Mouse (Mus musculus): Measurements from ENCODE around the gene Rpl7a.

Gene Rpl7a

GRCm38 (mm10) chr2:26914148-26914941 is 3.8 kb downstream of the Rpl7a start:
- no peak for DNase-seq (ENCODE audit: low read depth)

- DNase-seq (ENCODE audit: low read depth): peak; percentile 40
Measured at GRCm38 (mm10) chr2:26915927-26916728, 5.6 kb downstream of the Rpl7a start, which contains the start of the genes Surf2 and Surf1. TSS of gene Surf2 (plus strand) at chr2:26916367. TSS of gene Surf1 (minus strand) at chr2:26916530.

GRCm38 (mm10) chr2:26916738-26917137 is 6.2 kb downstream of the Rpl7a start:
- no peak for DNase-seq (ENCODE audit: low read depth)

DNA sequence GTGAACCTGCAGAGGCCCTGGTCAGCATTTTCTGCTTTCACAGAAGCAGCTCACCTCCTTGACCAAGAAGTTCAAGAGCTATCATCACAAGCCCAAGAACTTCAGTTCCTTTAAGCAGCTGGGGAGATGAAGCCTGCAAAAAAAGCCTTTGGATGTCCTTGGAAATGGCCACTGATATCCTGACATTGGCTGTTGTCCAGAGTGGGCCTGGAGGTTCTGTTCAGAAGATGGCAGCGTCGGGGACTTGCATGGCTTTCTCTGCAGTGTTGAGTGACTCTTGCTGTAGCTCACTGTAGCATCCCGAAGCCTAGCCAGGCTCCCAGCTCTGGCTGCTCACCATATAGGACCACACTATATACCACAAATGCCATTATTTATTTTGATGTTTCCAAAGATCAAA is 9.1 kb downstream of the Rpl7a start:
- DNase-seq (ENCODE audit: low read depth): no peak

- no peak for DNase-seq (ENCODE audit: low read depth)
Measured at GRCm38 (mm10) chr2:26920190-26920855, 9.8 kb downstream of the Rpl7a start.

DNA sequence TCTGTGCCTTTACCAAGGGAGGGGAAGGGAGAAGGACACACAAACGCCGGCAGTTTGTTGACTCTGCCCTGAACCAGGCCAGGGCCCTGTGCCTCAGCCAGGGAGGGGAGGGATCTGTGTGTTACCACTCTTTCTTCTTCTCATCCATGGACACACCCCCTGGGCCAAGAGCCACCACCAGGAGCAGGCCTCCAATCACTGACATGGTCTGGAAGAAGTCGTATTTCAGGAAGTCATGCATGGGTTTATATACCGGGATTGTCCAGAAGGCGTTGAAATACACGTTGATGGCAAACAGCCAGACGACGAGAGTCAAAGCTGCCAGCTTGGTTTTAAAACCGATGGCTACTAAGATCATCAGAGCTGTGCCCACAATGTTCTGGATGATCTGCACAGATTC is 11.2 kb downstream of the Rpl7a start:
- DNase-seq (ENCODE audit: low read depth): no peak

GRCm38 (mm10) chr2:26927745-26928476 is 17.3 kb downstream of the Rpl7a start:
- DNase-seq (ENCODE audit: low read depth): no peak

DNA sequence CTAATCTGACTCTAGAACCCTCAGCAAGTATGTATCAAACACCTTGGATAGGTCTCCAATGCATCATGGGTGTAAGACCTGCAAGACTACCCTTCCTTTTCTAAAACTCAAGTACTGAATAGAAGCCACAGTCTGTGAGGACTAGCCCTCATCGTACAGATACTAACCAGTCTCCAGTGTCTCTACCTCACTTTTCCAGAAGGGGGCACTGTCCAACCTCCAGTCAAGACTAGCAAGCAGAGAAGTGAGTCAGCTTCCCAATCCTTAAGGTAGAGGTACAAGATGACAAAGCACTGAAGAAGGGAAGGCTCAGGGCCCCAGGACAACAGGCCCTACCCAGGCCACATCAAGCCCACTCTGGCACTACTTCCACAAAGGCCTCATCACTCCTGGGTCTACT is 19.8 kb downstream of the Rpl7a start:
- DNase-seq (ENCODE audit: low read depth): no peak

- DNase-seq (ENCODE audit: low read depth): no peak
Measured at GRCm38 (mm10) chr2:26932473-26933303, 22.1 kb downstream of the Rpl7a start.

GRCm38 (mm10) chr2:26933304-26934055 is 22.9 kb downstream of the Rpl7a start, which contains the start of the genes Surf4 and Stkld1:
TSS of gene Surf4 (minus strand) at chr2:26933928.
TSS of gene Stkld1 (plus strand) at chr2:26934047.
- peak; percentile 50 for DNase-seq (ENCODE audit: low read depth)

DNA sequence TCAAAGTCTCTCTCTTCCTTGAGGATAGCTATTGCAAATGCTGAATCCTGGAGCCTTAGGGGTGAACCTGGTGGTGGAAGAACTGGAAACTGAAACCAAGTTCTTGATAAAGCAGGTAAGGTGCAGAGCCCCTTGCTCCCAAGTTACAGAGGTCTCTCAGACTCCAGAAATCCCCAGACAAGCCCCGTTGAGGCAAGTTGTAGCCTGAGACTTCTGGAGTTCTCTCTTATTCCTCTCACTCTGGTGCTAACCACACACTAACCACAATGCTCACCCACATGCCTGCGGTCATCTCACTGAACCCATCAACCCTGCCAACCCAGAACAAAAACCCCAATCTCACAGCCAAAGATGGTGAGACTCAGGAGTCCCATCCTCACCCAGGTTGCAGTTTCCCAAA is 24.7 kb downstream of the Rpl7a start:
- DNase-seq (ENCODE audit: low read depth): no peak

- no peak for DNase-seq (ENCODE audit: low read depth)
Measured at GRCm38 (mm10) chr2:26936425-26936824, 25.9 kb downstream of the Rpl7a start.

DNA sequence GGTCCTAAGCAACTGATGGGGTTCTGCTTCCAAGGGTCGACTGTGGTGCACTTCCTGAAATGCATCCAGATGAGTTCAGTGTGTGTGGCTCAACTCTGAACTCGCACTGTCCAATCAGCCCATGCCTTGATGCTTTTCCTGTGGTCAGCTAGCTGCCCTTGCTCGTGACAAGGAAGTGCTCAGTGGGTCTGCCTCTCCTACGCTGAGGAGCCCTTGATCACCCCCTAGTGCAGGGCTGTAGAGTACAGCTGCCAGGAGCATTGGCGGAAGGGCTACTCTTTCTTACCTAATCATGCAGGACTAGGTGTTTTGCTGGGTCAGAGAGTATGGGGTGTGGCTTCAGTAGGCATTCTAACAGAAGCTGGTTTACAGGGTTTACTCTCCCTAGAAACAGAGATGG is 31.0 kb downstream of the Rpl7a start:
- no peak for DNase-seq (ENCODE audit: low read depth)

- DNase-seq (ENCODE audit: low read depth): no peak
Measured at GRCm38 (mm10) chr2:26943253-26943652, 32.7 kb downstream of the Rpl7a start.

DNA sequence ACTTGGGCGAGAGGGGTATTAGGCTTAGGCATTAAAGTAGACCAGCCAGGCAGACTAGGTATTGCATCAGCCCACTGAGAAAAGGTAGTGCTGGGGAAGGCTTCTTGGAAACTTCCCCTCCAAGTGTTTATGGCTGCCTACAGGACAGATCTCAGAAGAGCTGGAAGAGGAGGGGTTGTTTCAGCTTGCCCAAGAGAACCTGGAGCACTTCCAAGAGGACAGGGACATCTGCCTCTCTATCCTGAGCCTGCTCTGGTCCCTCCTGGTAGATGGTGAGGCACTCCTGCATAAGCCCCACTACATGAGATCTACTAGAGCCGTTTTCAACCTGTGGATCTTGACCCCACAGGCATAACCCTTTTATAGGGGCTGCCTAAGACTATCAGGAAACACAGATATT is 39.8 kb downstream of the Rpl7a start:
- DNase-seq (ENCODE audit: low read depth): no peak

GRCm38 (mm10) chr2:26951346-26951905 is 40.9 kb downstream of the Rpl7a start:
- no peak for DNase-seq (ENCODE audit: low read depth)

DNA sequence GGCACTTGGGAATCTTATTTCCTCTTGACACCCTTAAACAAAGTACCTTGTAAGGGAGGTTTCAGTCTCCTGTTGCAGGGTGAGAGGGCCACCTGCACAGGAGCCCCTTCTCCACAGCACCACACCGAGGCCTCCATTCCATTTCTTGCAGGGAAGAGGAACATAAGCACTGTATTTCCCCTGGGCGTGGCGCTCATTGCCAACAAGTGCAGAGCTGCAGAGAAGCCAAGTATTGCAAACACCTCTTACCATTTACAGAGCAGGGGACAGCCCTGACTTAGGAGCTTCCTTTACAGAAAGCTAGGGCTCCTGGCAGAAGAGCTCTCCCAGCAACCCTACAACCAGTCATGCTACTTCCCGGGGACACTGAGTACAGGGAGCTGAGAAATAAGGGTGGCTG is 41.6 kb downstream of the Rpl7a start:
- DNase-seq (ENCODE audit: low read depth): no peak

DNA sequence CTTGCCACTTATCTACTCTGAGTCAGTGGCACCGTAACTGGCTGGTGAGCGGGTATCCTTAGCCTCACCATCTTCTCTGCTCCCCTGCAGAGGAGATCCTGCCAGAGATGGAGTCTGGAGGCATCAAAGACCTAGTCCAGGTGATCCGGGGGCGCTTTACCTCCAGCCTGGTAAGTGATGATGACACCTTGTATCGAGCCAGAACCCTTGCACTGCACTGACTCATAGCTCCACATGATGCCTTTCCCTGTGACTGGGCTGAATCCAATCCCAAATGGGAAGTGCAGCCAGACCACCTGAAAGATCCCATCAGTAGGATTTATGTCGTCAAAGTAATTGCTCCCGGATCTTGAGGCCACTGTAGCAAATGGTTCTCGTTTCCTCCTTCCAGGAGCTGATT is 42.3 kb downstream of the Rpl7a start:
- no peak for DNase-seq (ENCODE audit: low read depth)

- DNase-seq (ENCODE audit: low read depth): no peak
Measured at GRCm38 (mm10) chr2:26954735-26955395, 44.3 kb downstream of the Rpl7a start.

All from fibroblast of lung, adult 2 months (primary cell).